Mouse (Mus musculus) ES-E14 (cell line): Measurements from ENCODE around the gene Tnfaip8l2. TPM values are rescaled to one million over a fixed set of nuclear protein-coding genes. Genes with fewer than 3 reads are reported as not detected.
A peak's percentile ranks its signal among the peaks of the same experiment; 100 is the strongest.

Source experiments
- DNase-seq: peaks from one replicate; pipeline ENCODE4 v3.0.0-alpha.2; 2013; ENCODE audit warnings: low read depth, low spot score
- H3K27ac ChIP-seq: 2 replicates; pipeline ENCODE4 v1.5.1; 2012; ENCODE audit warnings: low read depth, mild to moderate bottlenecking, low read length, moderate library complexity, mixed read lengths; ENCODE audit not compliant: poor library complexity, insufficient read depth, severe bottlenecking
- H3K36me3 ChIP-seq: 2 replicates; pipeline ENCODE4 v1.6.1; 2012; ENCODE audit warnings: mild to moderate bottlenecking, low read length, moderate library complexity, mixed read lengths; ENCODE audit not compliant: control insufficient read depth, poor library complexity, insufficient read depth, severe bottlenecking
- H3K4me1 ChIP-seq, 2 experiments: fragments of 150-350 bp in 1 of 2; sonication (generic) in 1 of 2; 2 replicates each; pipeline ENCODE4 v1.6.1; 2012; ENCODE audit warnings: low read length in 2 of 2, mild to moderate bottlenecking in 1 of 2, mixed read lengths in 1 of 2; ENCODE audit not compliant: control insufficient read depth in 2 of 2, insufficient read depth in 2 of 2, poor library complexity in 1 of 2
- H3K4me3 ChIP-seq, 2 experiments: fragments of 150-350 bp in 1 of 2; sonication (generic) in 1 of 2; 2 replicates each; pipeline ENCODE4 v1.5.1; 2012; ENCODE audit warnings: low read length in 2 of 2, low read depth in 1 of 2, mild to moderate bottlenecking in 1 of 2, mixed read lengths in 1 of 2; ENCODE audit not compliant: insufficient read depth in 1 of 2, poor library complexity in 1 of 2, severe bottlenecking in 1 of 2
- H3K9ac ChIP-seq: 2 replicates; pipeline ENCODE4 v1.6.1; 2012; ENCODE audit warnings: low read depth, mild to moderate bottlenecking, low read length, mixed read lengths; ENCODE audit not compliant: poor library complexity, insufficient read depth, severe bottlenecking
- H3K9me3 ChIP-seq: fragments of 150-350 bp; sonication (generic); 2 replicates; pipeline ENCODE4 v1.6.1; 2012; ENCODE audit warnings: low read depth, mild to moderate bottlenecking, low read length; ENCODE audit not compliant: control insufficient read depth, insufficient read depth
- CHD2 ChIP-seq: IDR thresholded peaks from 2 replicates; pipeline ENCODE4 v1.6.1; 2014; ENCODE audit warnings: mild to moderate bottlenecking, low read depth, low read length, inconsistent platforms
- HCFC1 ChIP-seq: IDR thresholded peaks from 2 replicates; pipeline ENCODE4 v1.6.1; 2012; ENCODE audit warnings: low read length, inconsistent platforms, borderline replicate concordance; ENCODE audit not compliant: insufficient read depth
- MAFK ChIP-seq: IDR thresholded peaks from 2 replicates; pipeline ENCODE4 v1.6.1; 2014; ENCODE audit warnings: mild to moderate bottlenecking, low read depth, low read length, inconsistent platforms; ENCODE audit not compliant: insufficient read depth
- ZC3H11A ChIP-seq: IDR thresholded peaks from 2 replicates; pipeline ENCODE4 v1.6.1; 2012; ENCODE audit warnings: low read depth, mild to moderate bottlenecking, inconsistent platforms, low read length, borderline replicate concordance
- ZNF384 ChIP-seq: IDR thresholded peaks from 2 replicates; pipeline ENCODE4 v1.6.1; 2012; ENCODE audit warnings: low read depth, low read length, inconsistent platforms
- in situ Hi-C, 2 experiments: fragments of 600-800 bp; cut with MboI; formaldehyde crosslinking; loops; one replicate each; pipeline ENCODE4 v1.15.1; 2025; ENCODE audit warnings: low sequenced_read_pairs in 2 of 2, inconsistent platforms in 1 of 2; ENCODE audit not compliant: unreplicated experiment in 2 of 2
- total RNA-seq: library from RNA; depleted of rRNA; stranded (reverse); fragments of 300-350 nt; gene quantifications from 2 replicates; pipeline ENCODE4 v1.2.3, GENCODE M21; 2012

Gene Tnfaip8l2
- total RNA-seq, 1 experiment: 1.0 TPM

DNA sequence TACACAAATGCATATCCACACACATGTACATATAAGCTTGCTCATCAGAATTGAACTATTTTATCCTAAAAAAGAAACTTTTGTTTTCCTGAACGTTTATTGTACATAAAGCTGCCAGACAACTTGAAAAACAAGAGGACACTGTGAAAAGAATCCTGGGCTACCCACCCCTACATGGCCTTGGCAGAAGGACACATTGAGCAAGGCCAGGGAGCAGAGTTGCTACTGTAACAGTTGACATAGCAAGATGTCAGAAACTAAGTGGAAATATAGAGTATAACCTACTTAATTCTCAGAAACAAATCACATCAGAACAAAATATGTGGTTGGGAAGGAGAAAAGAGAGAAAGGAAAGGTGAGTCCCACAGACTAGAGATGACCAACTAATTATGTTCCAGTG lies 39.7 kb upstream of the Tnfaip8l2 start:
- DNase-seq: no peak
- no peak for TF ChIP-seq MAFK
- TF ChIP-seq HCFC1: no peak
- TF ChIP-seq CHD2: no peak
- TF ChIP-seq ZNF384: no peak
- no peak for TF ChIP-seq ZC3H11A
- Histone ChIP-seq H3K9ac (no peak overlapping the region), H3K27ac (no peak overlapping the region), H3K4me3 (no peak overlapping the region), H3K4me1 (peaks cover 2 to 4% of the 10 kb centered on the region in 2 experiments; a peak in 3 of 4 replicates), H3K9me3 (no peaks in the 10 kb centered on the region), H3K36me3 (peaks cover 10% of the 10 kb centered on the region; the same call in 1 of the 2 replicates)
- in situ Hi-C loops: no loop called here

- H3K9ac ChIP-seq: no peak overlapping the region
- no peak overlapping the region for H3K4me3 ChIP-seq
- peaks cover 3% of the 10 kb centered on the region; the same call in 1 of the 2 replicates for H3K36me3 ChIP-seq
- in situ Hi-C loops: no loop called here
- DNase-seq: no peak
- H3K4me1 ChIP-seq: peaks cover 2 to 4% of the 10 kb centered on the region in 2 experiments; a peak in 3 of 4 replicates
- no peak overlapping the region for H3K27ac ChIP-seq
- no peaks in the 10 kb centered on the region for H3K9me3 ChIP-seq
- TF ChIP-seq ZNF384 (no peak), ZC3H11A (no peak), MAFK (no peak), HCFC1 (no peak), CHD2 (no peak)
These were observed 37.7 kb upstream of the Tnfaip8l2 start for GRCm38 (mm10) chr3:95179890-95180289.

GRCm38 (mm10) chr3:95178948-95179347 lies 36.8 kb upstream of the Tnfaip8l2 start:
- DNase-seq: no peak
- no peak overlapping the region for H3K4me3 ChIP-seq
- peaks cover 2 to 4% of the 10 kb centered on the region in 2 experiments; a peak in 3 of 4 replicates for H3K4me1 ChIP-seq
- TF ChIP-seq MAFK: no peak
- TF ChIP-seq CHD2: no peak
- TF ChIP-seq HCFC1: no peak
- TF ChIP-seq ZC3H11A: no peak
- TF ChIP-seq ZNF384: no peak
- H3K27ac ChIP-seq: no peak overlapping the region
- in situ Hi-C loops: no loop called here
- no peaks in the 10 kb centered on the region; the same call in 1 of the 2 replicates for H3K36me3 ChIP-seq
- H3K9ac ChIP-seq: no peak overlapping the region
- H3K9me3 ChIP-seq: no peaks in the 10 kb centered on the region

DNA sequence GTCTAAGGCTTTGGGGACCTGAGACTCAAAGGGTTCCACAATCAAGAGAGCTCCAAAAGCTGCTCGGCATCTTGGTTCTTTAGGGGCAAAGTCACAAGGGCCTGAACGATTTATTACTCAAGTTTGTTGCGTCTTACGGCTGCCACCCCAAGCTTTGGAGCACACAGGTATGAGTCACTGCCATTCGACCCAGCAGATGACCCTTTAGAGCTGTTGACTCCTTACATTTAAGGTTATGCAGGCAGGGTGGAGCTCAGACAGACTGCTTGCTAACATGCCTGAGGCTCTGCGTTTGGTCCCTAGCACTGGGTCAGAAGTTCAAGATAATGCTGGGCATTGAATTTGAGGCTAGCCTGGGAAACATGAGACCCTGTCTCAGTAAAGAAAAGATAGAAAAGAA lies 35.4 kb upstream of the Tnfaip8l2 start:
- Histone ChIP-seq H3K36me3 (no peaks in the 10 kb centered on the region), H3K9me3 (no peaks in the 10 kb centered on the region), H3K4me3 (no peak overlapping the region), H3K9ac (no peak overlapping the region), H3K4me1 (peaks cover 4% of the 10 kb centered on the region in 2 experiments; a peak in 3 of 4 replicates), H3K27ac (peak overlapping the region; percentile 40; the same call in 1 of the 2 replicates)
- TF ChIP-seq ZNF384: no peak
- no peak for TF ChIP-seq MAFK
- TF ChIP-seq HCFC1: no peak
- TF ChIP-seq CHD2: no peak
- TF ChIP-seq ZC3H11A: no peak
- DNase-seq: no peak
- in situ Hi-C loops: no loop called here

- Histone ChIP-seq H3K4me1 (peaks cover 4% of the 10 kb centered on the region in 2 experiments; a peak in 3 of 4 replicates), H3K27ac (no peak overlapping the region; the same call in 1 of the 2 replicates), H3K9me3 (no peaks in the 10 kb centered on the region), H3K9ac (no peak overlapping the region; the same call in 1 of the 2 replicates), H3K36me3 (peaks cover 3% of the 10 kb centered on the region; the same call in 1 of the 2 replicates), H3K4me3 (no peak overlapping the region)
- peak; percentile 26 for DNase-seq
- no peak for TF ChIP-seq ZC3H11A
- no peak for TF ChIP-seq HCFC1
- TF ChIP-seq MAFK: no peak
- no peak for TF ChIP-seq CHD2
- TF ChIP-seq ZNF384: no peak
- in situ Hi-C loops: no loop called here
These were observed 34.3 kb upstream of the Tnfaip8l2 start for GRCm38 (mm10) chr3:95176500-95176899.
